Mouse (Mus musculus) liver, adult 2 months (tissue): ENCODE results near the gene Tat.

ENCODE experiments used
- CTCF ChIP-seq: fragments of 200-500 bp; IDR thresholded peaks from 2 replicates; pipeline ENCODE4 v1.5.1; 2011; ENCODE audit warnings: low read depth, low read length, control low read depth
- POLR2A ChIP-seq: fragments of 200-500 bp; IDR thresholded peaks from 2 replicates; pipeline ENCODE4 v1.6.1; 2011; ENCODE audit warnings: low read length, control low read depth; ENCODE audit not compliant: insufficient read depth; ENCODE audit errors: extremely low read depth

- TF ChIP-seq CTCF (no peak), POLR2A (no peak)
Measured at GRCm38 (mm10) chr8:110034331-110034730, 44.1 kb downstream of the Tat start.
